Mouse (Mus musculus) cerebellum, postnatal 10 days (tissue): ENCODE results near the gene Acsm5.
A peak's percentile ranks its signal among the peaks of the same experiment; 100 is the strongest.

Source experiments
- DNase-seq, 2 experiments: peaks; one replicate each; pipeline ENCODE4 v3.0.0; 2021; ENCODE audit warnings: mixed read lengths in 2 of 2

The Acsm5 gene

GRCm38 (mm10) chr7:119519163-119519562 lies at the start of gene Acsm5:
Gene Acsm5 (plus strand): TSS chr7:119519463.
- DNase-seq: no peak

- peak; percentile 9 to 39 for DNase-seq
Measured at GRCm38 (mm10) chr7:119476500-119477389, 42.5 kb upstream of the Acsm5 start.

- no peak for DNase-seq
Measured at GRCm38 (mm10) chr7:119479256-119479655, 40.0 kb upstream of the Acsm5 start, which contains the start of gene Umod. Gene Umod (minus strand): TSS chr7:119479282.

- DNase-seq: no peak
Measured at GRCm38 (mm10) chr7:119484154-119484553, 35.1 kb upstream of the Acsm5 start.

- no peak for DNase-seq
Measured at GRCm38 (mm10) chr7:119486683-119487082, 32.6 kb upstream of the Acsm5 start.

- no peak for DNase-seq
Measured at GRCm38 (mm10) chr7:119490041-119490780, 29.1 kb upstream of the Acsm5 start.

GRCm38 (mm10) chr7:119511143-119511542 lies 8.1 kb upstream of the Acsm5 start:
- peak in 1 of 2 experiments; percentile 16 for DNase-seq

- DNase-seq: peak; percentile 70 to 82
Measured at GRCm38 (mm10) chr7:119513056-119513455, 6.2 kb upstream of the Acsm5 start.

GRCm38 (mm10) chr7:119515492-119516271 lies 3.6 kb upstream of the Acsm5 start:
- peak; percentile 71 to 84 for DNase-seq

- no peak for DNase-seq
Measured at GRCm38 (mm10) chr7:119516272-119516558, 3.0 kb upstream of the Acsm5 start.

- peak; percentile 84 to 90 for DNase-seq
Measured at GRCm38 (mm10) chr7:119519654-119520053, 391 bp downstream of the Acsm5 start.

GRCm38 (mm10) chr7:119521816-119522215 lies 2.6 kb downstream of the Acsm5 start:
- DNase-seq: peak in 1 of 2 experiments; percentile 40

GRCm38 (mm10) chr7:119522385-119522784 lies 3.1 kb downstream of the Acsm5 start:
- no peak for DNase-seq

GRCm38 (mm10) chr7:119523389-119523788 lies 4.1 kb downstream of the Acsm5 start, which contains the start of gene Pdilt:
Gene Pdilt (minus strand): TSS chr7:119523489.
- DNase-seq: no peak

- DNase-seq: peak; percentile 28 to 45
Measured at GRCm38 (mm10) chr7:119525881-119526281, 6.6 kb downstream of the Acsm5 start.

- DNase-seq: no peak
Measured at GRCm38 (mm10) chr7:119526486-119526885, 7.2 kb downstream of the Acsm5 start.

GRCm38 (mm10) chr7:119527135-119527534 lies 7.9 kb downstream of the Acsm5 start:
- DNase-seq: no peak

GRCm38 (mm10) chr7:119527548-119527947 lies 8.3 kb downstream of the Acsm5 start:
- DNase-seq: no peak

- no peak for DNase-seq
Measured at GRCm38 (mm10) chr7:119528617-119529016, 9.4 kb downstream of the Acsm5 start.

GRCm38 (mm10) chr7:119532924-119533323 lies 13.7 kb downstream of the Acsm5 start:
- no peak for DNase-seq

- no peak for DNase-seq
Measured at GRCm38 (mm10) chr7:119534389-119534788, 15.1 kb downstream of the Acsm5 start.

- DNase-seq: no peak
Measured at GRCm38 (mm10) chr7:119542445-119542844, 23.2 kb downstream of the Acsm5 start.

GRCm38 (mm10) chr7:119545572-119545971 lies 26.3 kb downstream of the Acsm5 start:
- DNase-seq: no peak
